Mouse (Mus musculus) R1 (cell line): ENCODE measurements around the gene B3galt4.
A peak's percentile ranks its signal among the peaks of the same experiment; 100 is the strongest.
"Not testable (repeated sequence)": the region's sequence is repeated elsewhere in the genome, so short reads cannot be mapped to it uniquely, and the experiment has no call there.

Source experiments
- DNase-seq: peaks from one replicate; pipeline ENCODE4 v3.0.0-alpha.2; 2018; ENCODE audit warnings: low read depth, low spot score

The B3galt4 gene

GRCm38 (mm10) chr17:33951021-33951946 lies at the start of gene B3galt4:
B3galt4 (minus strand) TSS chr17:33951488.
- peak; percentile 97 for DNase-seq

DNA sequence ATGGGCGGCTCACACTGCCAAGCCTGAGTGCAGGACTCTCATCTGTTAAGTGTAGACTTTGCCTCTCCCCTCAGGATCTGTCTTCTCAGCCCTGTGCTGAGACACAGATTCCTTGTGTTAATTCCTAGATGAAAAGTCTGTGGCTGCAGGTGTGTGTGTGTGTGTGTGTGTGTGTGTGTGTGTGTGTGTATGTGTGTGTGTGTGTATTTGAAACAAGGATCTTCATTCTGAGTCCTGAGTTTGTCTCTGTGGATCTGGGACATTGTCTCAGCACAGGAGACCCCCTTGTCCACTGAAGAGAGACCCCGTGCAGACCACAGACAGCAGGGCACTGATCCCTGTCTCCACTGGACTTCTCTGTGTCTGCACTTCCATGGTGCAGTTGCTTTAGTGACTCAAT lies 49.5 kb upstream of the B3galt4 start:
- not testable (repeated sequence) for DNase-seq

GRCm38 (mm10) chr17:34000150-34000537 lies 48.9 kb upstream of the B3galt4 start, which contains the start of gene H2-K1:
H2-K1 (minus strand) TSS chr17:34000347.
- peak; percentile 82 for DNase-seq

- DNase-seq: no peak
These were observed 48.3 kb upstream of the B3galt4 start for GRCm38 (mm10) chr17:33999341-34000149.

DNA sequence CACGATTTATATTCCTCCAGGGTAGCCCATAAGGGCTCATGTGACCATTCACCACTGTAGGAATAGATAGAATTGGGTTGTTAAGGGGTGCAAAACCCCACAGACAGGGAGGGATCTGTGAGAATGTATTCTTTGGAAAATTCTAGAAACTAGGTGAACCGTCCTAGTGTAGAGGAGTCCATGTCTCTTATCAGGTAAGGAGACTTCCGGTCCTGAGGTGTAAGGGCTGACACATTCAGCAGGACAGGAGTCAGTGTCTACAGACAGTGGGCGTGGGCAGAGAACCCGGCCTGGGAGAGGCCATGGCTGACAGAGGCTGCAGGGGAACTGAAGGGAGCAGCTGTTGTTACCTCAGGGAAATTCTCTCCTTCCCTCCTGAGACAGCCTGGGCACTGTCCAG lies 47.4 kb upstream of the B3galt4 start:
- not testable (repeated sequence) for DNase-seq

DNA sequence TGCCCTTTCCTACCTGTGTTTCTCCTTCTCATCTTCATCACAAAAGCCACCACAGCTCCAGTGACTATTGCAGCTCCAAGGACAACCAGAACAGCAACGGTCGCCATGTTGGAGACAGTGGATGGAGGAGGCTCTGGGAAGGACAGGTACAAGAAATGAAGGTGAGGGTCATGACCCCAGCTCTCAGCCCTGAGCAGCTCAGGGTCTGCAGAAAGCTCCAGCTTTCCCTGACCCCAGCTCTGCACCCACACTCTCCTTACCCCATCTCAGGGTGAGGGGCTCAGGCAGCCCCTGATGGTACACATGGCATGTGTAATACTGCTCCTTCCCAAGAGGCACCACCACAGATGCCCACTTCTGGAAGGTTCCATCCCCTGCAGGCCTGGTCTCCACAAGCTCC lies 45.7 kb upstream of the B3galt4 start:
- not testable (repeated sequence) for DNase-seq

DNA sequence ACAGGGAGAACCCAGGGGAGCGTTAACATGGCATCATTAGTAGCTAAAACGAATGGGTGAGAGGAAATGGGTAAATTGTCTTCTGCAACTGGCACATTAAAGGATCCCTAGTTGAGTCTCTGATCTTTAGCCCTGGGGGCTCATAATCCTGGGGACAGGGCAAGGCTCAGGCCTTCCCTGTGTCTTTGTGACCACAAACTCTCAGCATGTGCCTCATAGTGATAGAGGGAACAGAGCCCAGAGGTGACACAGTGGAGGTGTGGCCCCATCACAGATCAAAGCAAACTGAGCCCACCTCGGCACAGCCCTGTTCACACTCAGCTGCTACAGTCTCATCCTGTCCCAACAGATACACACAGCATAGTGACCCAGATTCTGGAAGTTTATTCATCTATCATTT lies 44.4 kb upstream of the B3galt4 start:
- DNase-seq: no peak

DNA sequence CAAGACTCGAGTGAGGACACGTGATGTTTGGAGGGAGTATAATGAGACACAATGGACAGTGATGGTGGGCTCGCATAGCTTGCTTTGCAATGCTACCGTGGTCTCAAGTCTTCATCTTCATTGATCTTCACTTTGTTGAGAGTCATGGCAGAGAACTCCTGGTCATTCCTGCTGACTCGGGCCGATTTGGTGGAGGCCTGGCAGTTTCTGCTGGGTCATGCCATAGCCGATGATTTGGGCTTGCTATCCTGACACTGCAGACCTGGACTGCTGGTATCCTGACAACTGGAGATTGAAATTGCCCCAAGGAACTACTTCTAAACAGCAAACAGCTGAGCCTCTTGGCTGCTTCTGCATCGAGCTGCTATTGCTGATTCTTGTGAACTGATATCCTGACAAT lies 43.7 kb upstream of the B3galt4 start:
- no peak for DNase-seq

- peak; percentile 94 for DNase-seq
These were observed 40.7 kb upstream of the B3galt4 start for GRCm38 (mm10) chr17:33991788-33992664.

- peak; percentile 76 for DNase-seq
These were observed 30.8 kb upstream of the B3galt4 start for GRCm38 (mm10) chr17:33982136-33982535.

GRCm38 (mm10) chr17:33981192-33981909 lies 30.1 kb upstream of the B3galt4 start:
- DNase-seq: peak; percentile 99

DNA sequence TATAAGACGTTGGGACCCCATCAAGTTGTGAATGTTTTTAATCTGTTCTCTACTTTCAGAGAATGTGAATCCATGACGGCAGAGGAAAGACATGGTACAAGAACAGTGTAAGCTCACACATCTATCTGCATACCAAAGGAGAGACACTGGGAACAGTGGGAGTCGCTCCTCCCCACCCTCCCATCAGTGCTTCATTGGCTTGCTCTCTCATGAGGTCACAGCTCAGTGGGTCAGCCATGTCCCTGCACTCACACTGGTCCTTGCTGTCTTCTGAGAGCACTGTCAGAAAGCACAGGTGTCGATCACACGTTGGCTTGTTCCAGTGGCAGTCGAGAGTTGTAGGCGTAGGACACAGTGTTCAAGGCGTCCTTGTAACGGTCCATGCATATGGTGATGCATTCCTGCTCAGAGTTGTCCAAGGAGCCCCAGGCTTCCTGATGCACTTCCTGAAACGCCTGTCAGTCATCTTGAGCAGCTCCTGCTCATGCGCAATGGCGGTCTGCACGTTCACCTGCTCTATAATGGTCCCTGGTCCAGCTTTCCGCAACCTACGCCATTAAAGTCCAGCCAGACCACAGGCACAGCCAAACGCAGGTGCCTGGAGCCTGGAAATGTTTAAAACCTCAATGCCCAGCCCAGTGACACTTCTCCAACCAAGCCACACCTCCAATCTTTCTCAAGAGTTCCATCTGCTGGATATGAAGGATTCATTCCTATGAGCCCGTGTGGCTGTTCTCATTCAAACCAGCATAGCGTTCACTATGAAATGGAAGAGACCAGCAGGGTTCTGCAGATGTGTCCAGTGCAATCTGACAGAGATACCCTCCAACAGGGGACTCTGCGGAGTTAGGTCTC lies 29.1 kb upstream of the B3galt4 start:
- peak; percentile 86 for DNase-seq

DNA sequence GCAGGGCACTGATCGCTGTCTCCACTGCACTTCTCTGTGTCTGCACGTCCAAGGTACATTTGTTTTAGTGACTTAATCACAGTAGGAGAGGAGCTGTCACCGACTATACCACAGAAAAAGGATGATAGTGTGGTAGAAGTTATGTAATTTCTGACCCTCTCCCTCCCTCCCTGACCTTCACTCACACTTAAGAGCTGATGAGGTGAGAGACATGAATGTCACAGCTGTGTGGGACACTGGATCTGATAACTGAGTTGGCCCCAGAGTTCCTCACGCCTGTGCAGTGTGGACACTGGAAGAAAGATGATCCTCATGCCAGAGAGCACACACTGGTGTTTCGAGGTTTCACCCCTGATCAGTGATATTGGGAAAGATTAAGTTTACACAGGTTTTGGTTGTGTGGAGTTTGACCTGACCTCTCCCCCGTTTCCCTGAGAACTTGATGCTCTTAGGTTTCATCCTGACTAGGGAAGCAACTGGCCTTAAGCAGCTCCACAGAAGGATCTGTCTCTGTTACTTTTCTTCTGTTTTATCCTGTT lies 28.3 kb upstream of the B3galt4 start:
- no peak for DNase-seq

DNA sequence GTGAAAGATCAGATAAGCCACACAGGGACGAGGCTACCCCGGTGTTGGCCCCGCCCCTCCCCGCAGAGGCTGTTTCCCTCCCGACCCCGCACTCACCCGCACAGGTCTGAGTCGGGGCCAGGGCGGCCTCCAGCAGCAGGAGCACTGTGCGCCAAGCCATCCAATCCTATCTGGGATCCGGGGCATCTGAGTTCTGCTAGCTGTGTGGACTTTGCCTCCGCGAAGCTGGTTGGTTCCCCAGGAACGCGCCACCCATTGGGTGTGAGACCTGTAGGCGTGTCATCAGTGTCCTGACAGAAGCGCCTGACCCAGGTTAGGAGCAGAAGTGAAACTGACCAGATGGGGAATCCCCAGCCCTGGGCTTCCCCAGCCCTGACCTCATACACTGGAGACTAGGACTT lies 27.3 kb upstream of the B3galt4 start:
- DNase-seq: peak; percentile 92

DNA sequence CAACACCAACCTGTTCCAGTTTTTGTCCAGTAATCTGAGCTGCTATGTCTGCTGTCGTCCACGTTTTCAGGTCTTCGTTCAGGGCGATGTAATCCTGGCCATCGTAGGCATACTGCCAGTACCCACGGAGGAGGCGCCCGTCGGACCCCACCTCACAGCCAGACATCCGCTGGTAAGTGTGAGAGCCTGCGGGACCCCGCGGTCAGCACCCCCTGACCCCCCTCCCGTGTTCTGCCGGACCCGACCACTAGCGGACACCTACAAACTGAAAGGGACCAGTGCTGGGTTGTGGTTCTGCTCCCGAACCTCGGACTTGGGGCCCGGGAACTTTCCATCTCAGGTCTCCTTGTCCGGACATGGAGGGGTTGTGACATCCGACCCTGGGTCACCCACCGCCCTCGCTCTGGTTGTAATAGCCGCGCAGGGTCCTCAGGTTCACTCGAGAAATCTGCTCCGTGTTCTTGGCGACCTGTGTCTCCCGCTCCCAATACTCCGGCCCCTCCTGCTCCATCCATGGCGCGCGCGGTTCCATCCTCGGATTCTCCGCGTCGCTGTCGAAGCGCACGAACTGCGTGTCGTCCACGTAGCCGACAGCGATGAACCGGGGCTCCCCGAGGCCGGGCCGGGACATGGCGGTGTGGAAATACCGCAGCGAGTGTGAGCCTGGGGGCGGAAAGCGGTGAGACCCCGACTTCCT lies 26.7 kb upstream of the B3galt4 start:
- no peak for DNase-seq

DNA sequence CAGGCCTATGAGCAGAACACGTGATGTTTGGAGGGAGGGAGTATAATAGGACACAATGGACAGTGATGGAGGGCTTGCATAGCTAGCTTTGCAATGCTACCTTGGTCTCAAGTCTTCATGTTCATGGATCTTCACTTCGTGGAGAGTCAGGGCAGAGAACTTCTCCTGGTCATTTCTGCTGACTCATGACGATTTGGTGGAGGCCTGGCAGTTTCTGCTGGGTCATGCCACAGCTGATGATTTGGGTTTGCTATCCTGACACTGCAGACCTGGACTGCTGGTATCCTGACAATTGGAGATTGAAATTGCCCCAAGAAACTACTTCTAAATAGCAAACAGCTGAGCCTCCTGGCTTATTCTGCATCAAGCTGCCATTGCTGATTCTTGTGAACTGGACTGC lies 22.3 kb upstream of the B3galt4 start:
- DNase-seq: no peak

DNA sequence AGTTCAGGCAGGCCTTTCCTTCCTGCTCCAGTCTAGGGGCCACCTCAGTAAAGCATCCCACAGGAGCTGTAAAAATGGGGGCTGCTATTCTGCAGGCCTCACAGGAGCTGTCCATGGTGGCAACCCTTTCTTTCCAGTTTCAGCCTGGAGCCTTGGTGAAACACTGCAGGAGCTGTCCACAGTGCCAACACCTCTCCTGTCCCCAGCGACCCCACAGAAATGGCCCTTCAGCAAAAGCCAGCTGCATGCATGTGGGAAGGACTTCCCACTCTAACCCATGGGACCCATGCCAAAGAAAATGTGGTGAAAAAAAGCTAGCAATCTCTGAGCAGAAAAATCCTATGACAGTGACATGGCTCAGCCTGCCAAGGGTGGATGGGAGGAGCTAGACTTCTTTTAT lies 21.4 kb upstream of the B3galt4 start:
- DNase-seq: peak; percentile 65

- peak; percentile 83 for DNase-seq
These were observed 18.1 kb upstream of the B3galt4 start for GRCm38 (mm10) chr17:33969394-33969793.

DNA sequence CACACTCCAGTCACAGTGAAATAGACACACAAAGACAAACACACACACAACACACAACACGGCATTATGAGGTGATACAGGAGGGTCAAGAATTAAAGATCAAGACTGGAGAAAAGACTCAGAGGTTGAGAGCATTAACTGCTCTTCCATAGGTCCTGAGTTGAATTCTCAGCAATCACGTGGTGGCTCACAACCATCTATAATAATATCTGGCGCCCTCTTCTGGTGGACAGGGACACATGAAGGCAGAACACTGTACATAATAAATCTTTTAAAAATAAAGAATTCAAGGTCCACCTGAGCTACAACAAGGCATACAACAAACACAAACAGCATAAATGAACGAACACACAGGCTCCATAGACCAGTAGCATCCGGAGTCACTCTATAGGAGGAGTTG lies 17.6 kb upstream of the B3galt4 start:
- peak; percentile 92 for DNase-seq
